Mouse (Mus musculus) neural tube, embryonic 11.5 days (tissue): Measurements from ENCODE around the gene Prss16. TPM values are rescaled to one million over a fixed set of nuclear protein-coding genes. Genes with fewer than 3 reads are reported as not detected.
A peak's percentile ranks its signal among the peaks of the same experiment; 100 is the strongest.

ENCODE experiments used
- ATAC-seq: fragments of 200-750 bp; cut with Nextera tagmentation; 2 replicates; pipeline ENCODE4 v1.8.0; 2017; ENCODE audit warnings: moderate number of reproducible peaks, mild to moderate bottlenecking, moderate TSS enrichment, moderate library complexity; ENCODE audit not compliant: insufficient read depth, low FRiP score, low TSS enrichment
- DNase-seq: peaks from one replicate; pipeline ENCODE4 v3.0.0-alpha.2; 2015; ENCODE audit warnings: low spot score
- H3K27ac ChIP-seq: fragments of 300-500 bp; sonication (generic); 2 replicates; pipeline ENCODE4 v1.5.1; 2014; ENCODE audit warnings: low read depth, mild to moderate bottlenecking, low read length
- H3K27me3 ChIP-seq: fragments of 300-500 bp; sonication (generic); 2 replicates; pipeline ENCODE4 v1.6.1; 2014; ENCODE audit warnings: mild to moderate bottlenecking, low read length, mixed read lengths; ENCODE audit not compliant: control insufficient read depth, insufficient read depth
- H3K36me3 ChIP-seq: fragments of 300-500 bp; sonication (generic); 2 replicates; pipeline ENCODE4 v1.6.1; 2014; ENCODE audit warnings: mild to moderate bottlenecking, low read length, moderate library complexity, mixed read lengths; ENCODE audit not compliant: control insufficient read depth, insufficient read depth
- H3K4me1 ChIP-seq: fragments of 300-500 bp; sonication (generic); 2 replicates; pipeline ENCODE4 v1.6.1; 2014; ENCODE audit warnings: low read length, mixed read lengths; ENCODE audit not compliant: control insufficient read depth, insufficient read depth
- H3K4me2 ChIP-seq: fragments of 300-500 bp; sonication (generic); 2 replicates; pipeline ENCODE4 v1.6.1; 2014; ENCODE audit warnings: low read depth, mild to moderate bottlenecking, moderate library complexity
- H3K4me3 ChIP-seq: fragments of 300-500 bp; sonication (generic); 2 replicates; pipeline ENCODE4 v1.5.1; 2014; ENCODE audit warnings: low read depth, low read length
- H3K9ac ChIP-seq: fragments of 300-500 bp; sonication (generic); 2 replicates; pipeline ENCODE4 v1.6.1; 2014; ENCODE audit warnings: mild to moderate bottlenecking, low read length
- H3K9me3 ChIP-seq: fragments of 300-500 bp; sonication (generic); 2 replicates; pipeline ENCODE4 v1.6.1; 2016; ENCODE audit warnings: low read length; ENCODE audit not compliant: control insufficient read depth
- WGBS: fragments of 180-500 bp; shearing (Covaris S2); extraction: QIAGEN DNeasy Blood & Tissue Kit; methylation state at CpG from one replicate; pipeline ENCODE4 v1.1.7; 2014; 5-methylcytosine and 5-hydroxymethylcytosine counted together
- polyA plus RNA-seq: library from polyadenylated mRNA; unstranded; fragments of >200 nt; fragmentation: Nextera tagmentation; extraction: Ambion mirVana; gene quantifications from 2 replicates; pipeline ENCODE4 v1.2.1, GENCODE M21; 2014

Gene Prss16
- 0.21 and 0.27 TPM in 2 replicates for polyA plus RNA-seq

DNA sequence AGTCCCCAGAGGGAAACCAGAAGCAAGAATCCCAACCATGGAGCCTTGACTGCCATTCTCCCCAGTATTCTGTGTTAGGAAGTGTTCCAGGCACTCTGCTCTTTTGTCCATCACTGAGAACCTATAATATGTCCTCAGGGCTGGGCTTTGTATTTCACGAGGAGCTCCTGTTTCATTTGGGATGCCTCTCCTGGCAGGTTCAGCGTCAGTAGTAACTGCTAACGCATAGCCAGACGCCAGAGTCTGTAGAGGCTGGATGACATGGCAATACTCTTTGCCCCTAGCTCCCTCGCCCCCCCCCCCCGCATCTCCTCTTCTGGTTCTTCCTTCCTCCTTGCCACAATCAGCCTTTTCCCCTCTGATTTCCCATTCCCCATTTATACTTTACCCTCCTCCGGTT, at the start of gene Prss16:
Gene Prss16 (minus strand): TSS at position 101 of the 400 bp plus-strand sequence.
- Histone ChIP-seq H3K27ac (no peak within 1 kb of the TSS), H3K9me3 (no peaks in the 10 kb centered on the region), H3K36me3 (no peaks in the 10 kb centered on the region), H3K9ac (no peak within 1 kb of the TSS), H3K4me3 (no peak within 1 kb of the TSS), H3K27me3 (peaks cover 91% of the 10 kb centered on the region), H3K4me1 (peaks cover 14% of the 10 kb centered on the region), H3K4me2 (no peak within 1 kb of the TSS)
- DNase-seq, result no peak
- ATAC-seq, result no peak
- 33% methylated on average over 6 of the region's 7 CpGs for WGBS

DNA sequence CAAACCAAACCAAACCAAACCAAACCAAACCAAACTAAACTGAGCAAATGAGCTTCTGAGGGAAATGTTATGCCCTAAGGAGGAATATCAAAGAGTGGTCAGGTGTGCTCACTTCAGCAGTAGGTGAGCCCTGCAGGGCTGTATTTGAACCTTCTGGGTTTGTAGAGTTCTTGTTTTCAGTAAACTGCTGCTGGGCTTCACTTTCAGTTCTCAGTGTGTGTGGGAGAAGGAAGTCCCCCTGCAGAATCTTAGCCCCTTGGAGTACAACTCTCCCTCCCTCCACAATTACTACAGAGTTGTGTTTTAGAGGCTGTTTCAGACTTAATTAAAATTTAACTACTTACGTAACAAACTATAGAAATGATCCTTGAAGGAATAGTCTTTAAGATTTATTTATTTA, 44.2 kb upstream of the Prss16 start:
- H3K36me3 ChIP-seq, result no peaks in the 10 kb centered on the region
- no peak overlapping the region for H3K4me2 ChIP-seq
- 98% methylated on average over 1 of the region's 1 CpGs for WGBS
- H3K27me3 ChIP-seq, result no peaks in the 10 kb centered on the region
- ATAC-seq (no peak), DNase-seq (no peak)
- no peak overlapping the region for H3K27ac ChIP-seq
- H3K9me3 ChIP-seq, result no peaks in the 10 kb centered on the region
- no peaks in the 10 kb centered on the region for H3K4me1 ChIP-seq
- no peak overlapping the region for H3K4me3 ChIP-seq
- no peak overlapping the region for H3K9ac ChIP-seq

DNA sequence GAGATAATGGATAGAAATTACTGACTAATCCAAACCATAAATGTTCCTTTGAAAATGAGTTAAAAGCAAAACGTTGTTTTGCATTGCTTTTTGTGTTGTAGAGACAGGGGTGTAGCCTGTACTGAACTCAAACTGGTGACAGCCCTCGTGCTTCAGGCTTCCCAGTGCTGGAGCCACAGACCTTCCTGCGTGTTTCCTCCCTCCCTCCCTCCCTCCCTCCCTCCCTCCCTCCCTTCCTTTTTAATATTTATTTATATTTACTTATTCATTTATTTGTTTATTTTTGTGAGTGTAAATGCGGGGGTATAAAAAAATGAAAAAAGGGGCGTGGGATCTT, 41.9 kb upstream of the Prss16 start:
- WGBS, result 17% methylated on average over 5 of the region's 5 CpGs
- H3K27me3 ChIP-seq, result no peaks in the 10 kb centered on the region
- no peaks in the 10 kb centered on the region for H3K4me1 ChIP-seq
- H3K4me2 ChIP-seq, result peak overlapping the region; percentile 51
- peak overlapping the region; percentile 50 for H3K9ac ChIP-seq
- H3K36me3 ChIP-seq, result no peaks in the 10 kb centered on the region
- peak overlapping the region; percentile 40 for H3K4me3 ChIP-seq
- no peak for DNase-seq
- peak overlapping the region; percentile 68 for H3K27ac ChIP-seq
- no peaks in the 10 kb centered on the region for H3K9me3 ChIP-seq
- peak; percentile 30; the same call in 1 of the 2 replicates for ATAC-seq

DNA sequence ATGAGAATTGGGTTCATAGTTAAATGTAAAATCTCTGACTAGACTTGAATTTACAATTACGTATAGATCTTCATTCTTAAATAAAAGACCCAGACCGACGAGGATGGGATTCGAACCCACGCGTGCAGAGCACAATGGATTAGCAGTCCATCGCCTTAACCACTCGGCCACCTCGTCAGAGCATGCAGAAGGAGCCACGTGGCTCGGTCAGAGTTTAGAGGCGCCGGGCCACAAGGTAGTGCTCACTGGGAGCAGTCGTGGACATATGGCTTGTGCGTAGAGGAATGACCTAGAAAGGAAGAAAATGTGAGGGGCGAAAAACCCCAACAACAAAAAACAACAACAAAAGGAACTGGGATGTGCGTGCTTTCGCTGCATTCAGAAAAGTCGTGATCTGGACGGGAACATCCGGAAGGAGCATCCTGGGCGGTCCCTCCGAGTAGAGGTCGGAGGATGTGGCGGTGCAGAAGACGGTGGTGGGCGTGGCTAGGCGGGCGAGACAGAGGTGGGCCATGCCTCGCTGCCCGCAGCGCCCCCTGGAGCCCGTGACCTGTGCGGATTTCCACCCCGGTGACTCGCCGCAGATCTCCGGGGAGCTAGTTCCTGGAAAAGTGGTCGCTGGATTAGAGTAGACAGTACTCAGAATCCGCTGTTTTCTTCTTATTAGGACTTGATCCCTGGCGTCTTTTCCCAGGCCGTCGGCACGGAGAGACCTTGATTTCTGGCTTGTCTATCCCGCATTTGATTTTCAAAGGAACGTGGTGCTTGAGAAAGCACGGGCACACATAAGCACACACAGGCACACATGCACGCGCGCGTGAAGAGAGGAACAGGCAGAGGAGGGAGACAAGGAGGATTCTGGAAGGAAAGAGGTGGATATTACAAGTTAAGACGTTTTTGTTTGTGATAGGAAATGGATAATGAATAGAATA, 41.3 kb upstream of the Prss16 start:
- Histone ChIP-seq H3K27ac (peak overlapping the region; percentile 68), H3K9ac (peak overlapping the region; percentile 50), H3K4me1 (no peaks in the 10 kb centered on the region), H3K36me3 (no peaks in the 10 kb centered on the region), H3K4me3 (peak overlapping the region; percentile 40), H3K27me3 (no peaks in the 10 kb centered on the region), H3K9me3 (no peaks in the 10 kb centered on the region), H3K4me2 (peak overlapping the region; percentile 51)
- ATAC-seq (peak; percentile 95), DNase-seq (peak; percentile 94)
- WGBS, result under 1% methylated on average over 52 of the region's 52 CpGs

DNA sequence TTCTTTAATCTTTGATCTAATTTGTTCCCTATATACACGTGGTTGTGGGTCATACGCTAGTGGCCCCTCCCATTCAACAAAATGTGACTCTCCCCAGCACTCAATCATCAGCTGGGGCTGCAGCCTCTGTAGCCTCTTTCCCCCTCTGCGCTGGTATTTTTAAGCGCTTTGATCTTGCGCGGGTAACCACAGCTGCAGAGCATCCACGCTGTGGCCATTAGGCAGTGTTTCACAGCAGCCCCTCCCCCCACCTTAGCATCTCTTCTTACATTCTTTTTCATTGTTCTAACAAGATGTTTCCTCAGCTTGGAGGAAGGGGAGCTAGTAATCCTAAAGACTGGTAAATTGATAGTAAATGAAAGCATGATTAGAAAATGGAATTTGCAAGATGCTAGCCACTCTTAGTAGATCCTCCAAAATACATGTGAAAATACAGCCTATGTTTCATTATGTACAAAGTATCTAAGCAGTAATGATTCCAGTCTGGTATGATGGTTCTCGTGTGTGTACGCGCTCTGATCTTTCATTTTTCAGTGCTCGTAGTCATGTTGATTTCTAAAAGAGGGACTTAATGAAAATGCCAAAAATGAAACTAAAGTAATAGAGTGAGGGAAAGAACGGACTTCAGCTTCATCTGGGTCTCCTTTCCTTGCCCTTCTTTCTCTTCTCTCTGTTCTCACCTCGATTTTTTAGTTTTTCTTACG, 40.3 kb upstream of the Prss16 start:
- H3K36me3 ChIP-seq, result no peaks in the 10 kb centered on the region
- H3K9me3 ChIP-seq, result no peaks in the 10 kb centered on the region
- ATAC-seq (peak; percentile 42; the same call in 1 of the 2 replicates), DNase-seq (peak; percentile 85)
- H3K9ac ChIP-seq, result no peak overlapping the region
- peak overlapping the region; percentile 40 for H3K4me3 ChIP-seq
- no peaks in the 10 kb centered on the region for H3K4me1 ChIP-seq
- H3K27ac ChIP-seq, result peak overlapping the region; percentile 39
- no peaks in the 10 kb centered on the region for H3K27me3 ChIP-seq
- H3K4me2 ChIP-seq, result peak overlapping the region; percentile 31
- WGBS, result under 1% methylated on average over 14 of the region's 14 CpGs

DNA sequence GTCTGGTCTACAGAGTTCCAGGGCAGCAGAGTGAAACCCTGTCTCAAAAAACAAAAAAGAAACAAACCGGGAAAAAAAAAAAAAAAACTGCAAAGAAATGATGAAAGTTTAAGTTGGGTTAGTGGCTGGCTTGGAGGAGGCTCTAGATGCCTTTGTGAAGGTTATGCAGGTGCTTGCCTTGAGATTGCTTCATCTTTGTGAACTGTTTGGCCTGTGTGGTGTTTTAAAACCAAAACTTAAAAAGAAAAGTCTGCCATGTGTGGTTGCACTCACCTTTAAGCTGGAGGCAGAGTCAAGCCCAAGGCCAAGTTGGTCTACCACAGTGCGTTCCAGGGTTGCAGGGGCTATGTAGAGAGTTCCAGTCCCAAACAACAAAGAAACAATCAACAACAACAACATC, 39.5 kb upstream of the Prss16 start:
- no peak overlapping the region for H3K4me2 ChIP-seq
- no peak overlapping the region for H3K4me3 ChIP-seq
- no peaks in the 10 kb centered on the region for H3K36me3 ChIP-seq
- H3K4me1 ChIP-seq, result no peaks in the 10 kb centered on the region
- H3K9ac ChIP-seq, result no peak overlapping the region
- no peak for ATAC-seq
- H3K27me3 ChIP-seq, result no peaks in the 10 kb centered on the region
- 84% methylated on average over 2 of the region's 2 CpGs for WGBS
- no peaks in the 10 kb centered on the region for H3K9me3 ChIP-seq
- H3K27ac ChIP-seq, result no peak overlapping the region
- DNase-seq, result no peak

DNA sequence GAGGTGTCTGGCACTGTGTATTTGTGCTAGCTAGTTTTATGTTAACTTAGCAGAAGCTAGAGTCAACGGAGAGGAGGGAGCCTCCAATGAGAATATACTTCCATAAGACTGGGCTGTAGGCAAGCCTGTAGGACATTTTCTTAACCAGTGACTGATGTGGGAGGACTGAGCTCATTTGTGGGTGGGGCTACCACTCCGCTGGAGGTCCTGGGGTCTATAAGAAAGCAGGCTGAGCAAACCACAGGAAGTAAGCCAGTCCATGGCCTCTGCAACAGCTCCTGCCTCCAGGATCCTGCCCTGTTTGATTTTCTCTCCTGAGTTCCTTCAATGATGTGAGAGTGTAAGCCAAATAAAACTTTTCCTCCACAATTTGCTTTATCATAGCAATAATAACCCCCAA, 35.8 kb upstream of the Prss16 start:
- H3K36me3 ChIP-seq, result no peaks in the 10 kb centered on the region
- H3K9ac ChIP-seq, result no peak overlapping the region
- H3K4me1 ChIP-seq, result 0 out of 2 replicates have a peak, but pooled peaks cover 6% of the 10 kb centered on the region
- no peaks in the 10 kb centered on the region for H3K9me3 ChIP-seq
- WGBS, result 73% methylated on average over 2 of the region's 2 CpGs
- no peak for DNase-seq
- no peaks in the 10 kb centered on the region for H3K27me3 ChIP-seq
- no peak for ATAC-seq
- H3K27ac ChIP-seq, result no peak overlapping the region
- H3K4me2 ChIP-seq, result no peak overlapping the region
- H3K4me3 ChIP-seq, result no peak overlapping the region

DNA sequence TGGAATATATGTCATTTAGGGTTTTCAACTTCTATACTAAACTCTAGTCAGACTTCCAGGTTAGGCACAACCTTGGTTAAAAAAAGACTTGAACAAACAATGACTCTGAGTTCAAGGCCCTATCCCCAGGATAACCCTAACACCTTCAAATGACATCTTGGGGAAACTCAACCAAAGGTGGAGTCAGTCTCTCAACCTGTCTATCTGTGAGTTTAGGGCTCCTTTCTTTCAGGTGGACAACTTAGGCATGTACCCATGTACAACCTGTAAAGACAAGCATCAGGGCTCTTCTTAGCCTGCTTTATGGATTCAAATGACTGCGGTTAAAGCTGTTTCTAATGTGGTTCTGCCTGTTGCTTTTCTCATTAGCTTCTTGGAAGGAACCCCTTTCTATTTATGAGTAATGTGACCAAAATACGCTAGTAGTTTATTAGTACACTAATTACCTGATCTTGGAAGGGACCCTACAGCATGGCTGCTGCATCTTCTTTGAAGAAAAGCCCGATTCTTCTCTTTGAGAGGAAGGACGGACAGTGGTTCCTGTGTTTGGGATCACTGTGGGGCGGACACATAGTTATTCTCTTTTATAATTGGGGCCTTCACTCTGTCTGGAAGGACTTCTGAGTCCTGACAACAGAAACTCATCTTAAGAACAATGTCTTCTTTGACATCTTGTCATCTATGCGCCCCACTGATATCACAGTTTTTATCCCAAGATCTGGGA, 35.1 kb upstream of the Prss16 start:
- no peak for DNase-seq
- Histone ChIP-seq H3K9me3 (no peaks in the 10 kb centered on the region), H3K27ac (no peak overlapping the region), H3K36me3 (no peaks in the 10 kb centered on the region), H3K4me3 (no peak overlapping the region), H3K4me1 (0 out of 2 replicates have a peak, but pooled peaks cover 6% of the 10 kb centered on the region), H3K9ac (no peak overlapping the region), H3K4me2 (no peak overlapping the region), H3K27me3 (no peaks in the 10 kb centered on the region)
- WGBS, result 89% methylated on average over 6 of the region's 6 CpGs
- ATAC-seq, result no peak
